Mouse (Mus musculus) spleen, adult 2 months (tissue): ENCODE data around the gene Cemip2.

ENCODE experiments used
- CTCF ChIP-seq: fragments of 200-500 bp; IDR thresholded peaks from 2 replicates; pipeline ENCODE4 v1.5.1; 2011; ENCODE audit warnings: mild to moderate bottlenecking, inconsistent platforms; ENCODE audit not compliant: insufficient read depth, insufficient read length, insufficient replicate concordance; ENCODE audit errors: extremely low read depth
- POLR2A ChIP-seq: fragments of 200-500 bp; IDR thresholded peaks from 2 replicates; pipeline ENCODE4 v1.6.1; 2011; ENCODE audit warnings: low read depth, low read length, inconsistent platforms

GRCm38 (mm10) chr19:21865242-21866055, 87.3 kb downstream of the Cemip2 start:
- TF ChIP-seq POLR2A (no peak), CTCF (no peak)
